Mouse (Mus musculus) hindbrain, embryonic 15.5 days (tissue): ENCODE data around the gene Nsd2. TPM values are rescaled to one million over a fixed set of nuclear protein-coding genes. Genes with fewer than 3 reads are reported as not detected.

Source experiments
- ATAC-seq: fragments of 200-750 bp; cut with Nextera tagmentation; 2 replicates; pipeline ENCODE4 v1.8.0; 2017; ENCODE audit warnings: low read depth, moderate number of reproducible peaks, moderate TSS enrichment; ENCODE audit not compliant: low FRiP score
- H3K27ac ChIP-seq: fragments of 300-500 bp; sonication (generic); replicated peaks from 2 replicates; pipeline ENCODE4 v1.5.1; 2015; ENCODE audit warnings: mild to moderate bottlenecking, inconsistent platforms
- H3K27me3 ChIP-seq: fragments of 300-500 bp; sonication (generic); 2 replicates; pipeline ENCODE4 v1.6.1; 2015; ENCODE audit warnings: control low read depth, inconsistent platforms
- H3K36me3 ChIP-seq: fragments of 300-500 bp; sonication (generic); 2 replicates; pipeline ENCODE4 v1.6.1; 2015; ENCODE audit warnings: control low read depth, inconsistent platforms
- H3K4me1 ChIP-seq: fragments of 300-500 bp; sonication (generic); replicated peaks from 2 replicates; pipeline ENCODE4 v1.6.1; 2015; ENCODE audit warnings: control low read depth, inconsistent platforms
- H3K4me2 ChIP-seq: fragments of 300-500 bp; sonication (generic); 2 replicates; pipeline ENCODE4 v1.6.1; 2015; ENCODE audit warnings: moderate library complexity, mild to moderate bottlenecking, inconsistent platforms
- H3K4me3 ChIP-seq: fragments of 300-500 bp; sonication (generic); 2 replicates; pipeline ENCODE4 v1.5.1; 2015; ENCODE audit warnings: mild to moderate bottlenecking, inconsistent platforms
- H3K9ac ChIP-seq: fragments of 300-500 bp; sonication (generic); 2 replicates; pipeline ENCODE4 v1.6.1; 2015; ENCODE audit warnings: inconsistent platforms
- H3K9me3 ChIP-seq: fragments of 300-500 bp; sonication (generic); 2 replicates; pipeline ENCODE4 v1.6.1; 2016; ENCODE audit warnings: control low read depth, inconsistent platforms
- WGBS: fragments of 180-500 bp; shearing (Covaris S2); methylation state at CpG from one replicate; pipeline ENCODE4 v1.1.7; 2015; 5-methylcytosine and 5-hydroxymethylcytosine counted together
- polyA plus RNA-seq: library from polyadenylated mRNA; unstranded; fragments of >200 nt; fragmentation: Nextera tagmentation; extraction: Ambion mirVana; gene quantifications from 2 replicates; pipeline ENCODE4 v1.2.1, GENCODE M21; 2015

Gene Nsd2
- polyA plus RNA-seq, 1 experiment from 2014 or later, result 67.4 TPM

DNA sequence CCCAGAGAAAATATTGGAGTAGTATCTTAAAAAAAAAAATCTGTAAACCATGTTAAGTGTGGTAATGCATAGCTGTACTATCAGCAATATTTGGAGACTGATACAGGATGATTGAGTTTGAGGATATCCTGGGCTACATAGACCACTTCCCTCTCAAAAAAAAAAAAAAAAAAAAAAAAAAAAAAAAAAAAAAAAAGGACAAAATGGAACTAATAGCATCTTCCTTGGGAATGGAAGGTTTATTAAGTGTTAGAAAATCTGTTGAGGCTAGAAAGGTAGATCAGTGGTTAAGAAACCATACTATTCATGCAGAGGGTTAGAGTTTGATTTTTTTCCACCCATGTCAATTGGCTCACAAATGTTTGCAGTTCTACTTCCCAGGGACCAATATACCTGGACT is 37.2 kb downstream of the Nsd2 start:
- H3K36me3 ChIP-seq, result peaks cover 60% of the 10 kb centered on the region

DNA sequence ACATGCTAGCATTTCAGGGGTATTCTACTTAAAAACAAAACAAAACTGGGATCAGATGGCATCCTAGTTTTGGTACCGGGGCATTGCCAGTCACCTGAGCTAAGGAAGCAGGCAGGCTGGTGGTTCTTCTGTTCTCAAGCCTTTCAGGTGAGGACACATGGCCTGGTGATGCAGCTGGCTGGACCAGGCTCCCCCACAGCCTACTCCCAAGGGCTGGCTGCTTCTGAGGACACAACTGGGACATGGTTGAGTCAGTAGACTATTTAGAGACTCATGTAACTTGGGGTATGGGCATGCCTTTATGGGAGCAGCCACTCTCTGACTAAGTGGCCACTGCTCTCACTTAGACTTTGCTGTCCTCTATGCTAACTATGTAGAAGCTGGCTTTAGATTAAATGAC is 54.9 kb downstream of the Nsd2 start:
- no peak overlapping the region for H3K4me2 ChIP-seq
- no peak overlapping the region for H3K27ac ChIP-seq
- WGBS, result 94% methylated on average over 1 of the region's 1 CpGs
- H3K4me3 ChIP-seq, result no peak overlapping the region
- no peak for ATAC-seq
- no peaks in the 10 kb centered on the region for H3K9me3 ChIP-seq
- peaks cover 55% of the 10 kb centered on the region for H3K36me3 ChIP-seq
- H3K27me3 ChIP-seq, result no peaks in the 10 kb centered on the region
- H3K4me1 ChIP-seq, result no peaks in the 10 kb centered on the region
- no peak overlapping the region for H3K9ac ChIP-seq

More for the DNA sequence above, 37.2 kb downstream of the Nsd2 start:
- Histone ChIP-seq H3K9ac (no peak overlapping the region), H3K9me3 (no peaks in the 10 kb centered on the region), H3K4me1 (no peaks in the 10 kb centered on the region), H3K27me3 (no peaks in the 10 kb centered on the region), H3K4me2 (no peak overlapping the region), H3K27ac (no peak overlapping the region), H3K4me3 (no peak overlapping the region)
- no peak for ATAC-seq

DNA sequence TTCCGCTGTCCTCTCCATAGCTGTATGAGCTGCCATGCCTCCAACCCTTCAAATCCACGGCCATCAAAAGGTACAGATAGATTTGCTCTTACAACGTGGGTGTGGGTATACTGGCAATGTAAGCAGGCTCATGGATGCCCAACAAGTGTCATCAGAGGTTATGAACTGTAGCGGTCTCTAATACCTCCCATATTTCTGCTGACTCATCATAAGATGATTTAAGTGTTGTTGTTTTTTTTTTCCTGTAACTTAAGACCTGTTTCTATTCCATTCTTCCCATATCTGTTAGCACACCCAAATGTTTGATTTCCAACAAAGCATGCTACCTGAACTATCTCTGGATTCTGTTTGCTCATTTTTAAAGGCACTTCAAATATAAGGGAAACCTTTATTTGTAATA is 60.6 kb downstream of the Nsd2 start:
- Histone ChIP-seq H3K4me1 (no peaks in the 10 kb centered on the region), H3K4me3 (no peak overlapping the region), H3K36me3 (peaks cover 85% of the 10 kb centered on the region), H3K4me2 (no peak overlapping the region), H3K9ac (no peak overlapping the region), H3K27me3 (no peaks in the 10 kb centered on the region), H3K27ac (no peak overlapping the region), H3K9me3 (no peaks in the 10 kb centered on the region)
- 99% methylated on average over 4 of the region's 4 CpGs for WGBS
- no peak for ATAC-seq

DNA sequence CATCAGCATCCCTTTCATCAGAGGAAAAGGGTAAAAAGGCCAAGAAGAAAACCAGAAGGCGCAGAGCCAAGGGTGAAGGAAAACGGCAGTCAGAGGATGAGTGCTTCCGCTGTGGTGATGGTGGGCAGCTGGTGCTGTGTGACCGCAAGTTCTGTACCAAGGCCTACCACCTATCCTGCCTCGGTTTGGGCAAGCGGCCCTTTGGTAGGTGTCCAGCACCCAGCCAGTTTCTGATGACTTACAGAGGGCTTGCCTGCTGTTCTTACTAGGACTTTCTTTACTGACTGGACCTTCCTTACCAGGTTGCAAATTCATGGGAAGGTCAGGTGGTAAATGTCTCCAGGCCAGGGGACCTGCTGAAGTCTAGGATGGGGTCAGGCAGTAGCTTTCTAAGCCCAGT is 72.9 kb downstream of the Nsd2 start:
- H3K4me1 ChIP-seq, result no peaks in the 10 kb centered on the region
- H3K9ac ChIP-seq, result no peak overlapping the region
- no peak overlapping the region for H3K4me2 ChIP-seq
- WGBS, result 96% methylated on average over 6 of the region's 6 CpGs
- no peak for ATAC-seq
- no peak overlapping the region for H3K4me3 ChIP-seq
- H3K27ac ChIP-seq, result no peak overlapping the region
- peaks cover 85% of the 10 kb centered on the region for H3K36me3 ChIP-seq
- no peaks in the 10 kb centered on the region for H3K27me3 ChIP-seq
- H3K9me3 ChIP-seq, result no peaks in the 10 kb centered on the region

DNA sequence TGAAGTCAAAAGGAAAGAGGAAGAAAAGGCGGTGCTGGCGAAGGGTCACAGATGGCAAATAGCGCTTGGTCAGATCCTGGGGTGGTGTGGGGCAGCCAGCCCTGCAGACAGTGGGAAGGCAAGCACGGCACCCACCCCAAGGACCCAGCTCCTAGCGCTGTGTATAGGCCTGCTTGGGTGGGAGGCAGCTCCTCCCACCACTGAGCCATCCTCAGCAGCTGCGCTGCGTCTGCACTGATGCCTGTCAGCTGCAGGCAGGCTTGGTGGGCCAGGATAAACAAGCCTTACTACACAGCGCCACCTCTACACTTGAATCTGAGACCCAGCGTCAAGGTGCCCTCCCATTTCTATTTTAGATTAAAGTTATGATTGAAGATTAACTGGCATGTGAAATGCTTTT is 74.6 kb downstream of the Nsd2 start:
- no peaks in the 10 kb centered on the region for H3K27me3 ChIP-seq
- peaks cover 88% of the 10 kb centered on the region for H3K36me3 ChIP-seq
- H3K4me1 ChIP-seq, result no peaks in the 10 kb centered on the region
- 89% methylated on average over 9 of the region's 9 CpGs for WGBS
- peak; percentile 61; the same call in 1 of the 2 replicates for ATAC-seq
- no peaks in the 10 kb centered on the region for H3K9me3 ChIP-seq
- no peak overlapping the region for H3K4me3 ChIP-seq
- H3K9ac ChIP-seq, result no peak overlapping the region
- no peak overlapping the region for H3K27ac ChIP-seq
- no peak overlapping the region for H3K4me2 ChIP-seq

DNA sequence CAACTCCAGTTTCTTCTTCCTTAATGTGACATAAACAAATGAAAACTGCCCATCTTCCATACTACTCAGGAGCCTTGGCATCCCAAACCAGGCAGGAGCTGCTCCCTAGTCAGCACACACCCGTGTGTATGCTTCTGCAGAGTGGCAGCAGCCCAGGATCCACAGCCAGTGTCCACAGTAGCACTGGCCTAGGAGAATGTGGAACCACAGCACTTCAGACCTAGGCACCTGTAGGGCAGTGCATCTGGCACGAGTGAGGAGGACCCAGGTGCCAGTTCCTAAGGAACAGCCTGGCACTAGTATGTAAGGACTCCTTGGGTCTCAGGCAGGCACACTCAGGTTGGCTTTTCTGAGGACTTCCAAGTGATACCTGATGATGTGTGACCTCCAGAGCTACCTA is 76.6 kb downstream of the Nsd2 start:
- WGBS, result 88% methylated on average over 2 of the region's 2 CpGs
- H3K27me3 ChIP-seq, result no peaks in the 10 kb centered on the region
- H3K4me1 ChIP-seq, result no peaks in the 10 kb centered on the region
- no peak overlapping the region for H3K27ac ChIP-seq
- H3K9ac ChIP-seq, result no peak overlapping the region
- ATAC-seq, result no peak
- peaks cover 92% of the 10 kb centered on the region for H3K36me3 ChIP-seq
- H3K4me3 ChIP-seq, result no peak overlapping the region
- no peaks in the 10 kb centered on the region for H3K9me3 ChIP-seq
- H3K4me2 ChIP-seq, result no peak overlapping the region

DNA sequence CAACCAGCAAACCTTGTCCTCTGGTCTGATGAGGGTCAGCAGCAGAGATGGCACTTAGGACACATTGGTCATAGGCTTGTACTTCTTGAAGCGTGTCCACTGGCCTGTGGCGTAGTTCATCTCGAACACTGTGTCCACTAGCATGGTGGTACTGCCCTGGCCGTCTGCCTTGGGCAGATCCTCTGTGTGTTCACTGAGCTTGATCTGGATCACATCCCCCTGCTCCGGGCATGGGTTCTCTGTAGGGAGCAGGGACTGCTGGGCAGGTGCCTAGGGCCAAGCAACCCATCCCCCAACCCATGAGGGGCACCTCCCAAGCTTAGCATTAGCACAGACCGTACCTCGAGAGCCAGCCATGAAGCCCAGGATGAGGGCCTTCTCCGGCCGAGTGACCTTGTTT is 78.1 kb downstream of the Nsd2 start:
- Histone ChIP-seq H3K9me3 (no peaks in the 10 kb centered on the region), H3K36me3 (peaks cover 88% of the 10 kb centered on the region), H3K27me3 (no peaks in the 10 kb centered on the region), H3K9ac (no peak overlapping the region), H3K4me2 (no peak overlapping the region), H3K4me1 (no peaks in the 10 kb centered on the region), H3K4me3 (no peak overlapping the region), H3K27ac (no peak overlapping the region)
- no peak for ATAC-seq
- WGBS, result 89% methylated on average over 9 of the region's 9 CpGs

DNA sequence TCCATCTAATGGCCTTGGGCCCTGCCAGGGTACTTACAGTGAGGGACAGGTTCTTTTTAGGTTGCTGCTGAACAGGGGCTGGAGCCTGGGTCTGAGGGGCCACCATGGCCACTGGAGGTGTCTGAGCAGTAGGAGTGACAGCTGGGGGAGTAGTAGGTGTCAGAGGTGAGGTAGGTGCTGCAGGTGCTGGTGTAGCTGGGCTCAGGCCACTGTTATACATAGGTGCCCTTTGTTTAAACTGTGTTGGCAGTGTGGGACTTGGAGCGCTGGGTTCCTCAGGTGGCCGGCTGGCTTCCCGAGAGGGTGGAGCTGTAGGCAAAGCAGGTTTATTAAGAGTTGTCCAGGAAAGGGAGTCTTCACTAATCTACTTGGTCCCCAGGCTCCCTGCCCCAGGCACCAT is 78.7 kb downstream of the Nsd2 start:
- H3K27me3 ChIP-seq, result no peaks in the 10 kb centered on the region
- H3K4me2 ChIP-seq, result no peak overlapping the region
- H3K36me3 ChIP-seq, result peaks cover 82% of the 10 kb centered on the region
- H3K9ac ChIP-seq, result no peak overlapping the region
- H3K4me1 ChIP-seq, result no peaks in the 10 kb centered on the region
- no peak overlapping the region for H3K27ac ChIP-seq
- H3K4me3 ChIP-seq, result no peak overlapping the region
- 87% methylated on average over 3 of the region's 3 CpGs for WGBS
- H3K9me3 ChIP-seq, result no peaks in the 10 kb centered on the region
- ATAC-seq, result no peak

DNA sequence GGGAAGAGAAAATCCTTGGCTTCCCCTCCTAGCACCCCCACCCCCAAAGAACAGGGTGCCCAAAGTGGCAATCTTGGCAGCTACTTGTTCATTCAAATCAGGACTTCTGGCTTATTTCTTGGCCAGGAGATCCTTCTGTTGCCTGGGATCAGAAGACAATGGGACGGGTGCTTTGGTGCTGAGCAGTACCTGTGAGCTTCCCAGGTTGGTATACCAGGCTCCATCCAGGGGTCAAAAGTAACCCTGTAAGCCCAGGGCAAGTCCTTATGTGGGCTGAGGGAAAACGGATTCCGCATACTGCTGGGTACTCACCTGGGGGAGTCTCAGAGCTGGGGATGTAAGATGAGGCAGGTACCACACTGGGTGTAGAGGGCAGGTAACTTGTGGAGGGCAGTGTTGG is 79.6 kb downstream of the Nsd2 start:
- ATAC-seq, result no peak
- WGBS, result 89% methylated on average over 3 of the region's 3 CpGs

DNA sequence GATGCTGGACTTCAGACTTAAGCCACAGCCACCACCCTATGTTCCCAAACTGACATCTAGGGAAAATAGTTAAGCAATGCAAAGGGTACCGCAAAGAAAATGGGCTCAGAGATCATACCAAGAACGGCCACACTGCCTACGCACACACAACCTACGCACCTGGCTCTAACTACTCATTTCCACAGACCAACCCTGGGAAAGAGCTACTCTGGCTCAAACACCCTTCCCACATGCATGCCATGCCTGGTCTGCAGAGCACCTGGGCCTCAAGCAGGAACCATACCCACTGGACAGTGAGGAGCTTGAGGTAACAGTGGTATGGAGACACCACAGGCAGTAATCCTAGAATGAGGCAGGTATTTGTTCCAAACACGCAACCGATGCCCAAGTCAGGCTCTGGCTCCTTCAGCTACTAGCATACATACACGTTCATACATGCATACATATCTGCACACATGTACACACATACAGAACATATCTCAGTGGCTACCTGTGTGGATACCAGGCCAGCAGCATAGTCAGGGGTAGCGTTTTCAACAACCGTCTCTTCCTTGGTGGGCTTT is 80.3 kb downstream of the Nsd2 start:
- Histone ChIP-seq H3K36me3 (peaks cover 67% of the 10 kb centered on the region), H3K4me2 (no peak overlapping the region), H3K27me3 (no peaks in the 10 kb centered on the region), H3K4me3 (no peak overlapping the region), H3K9ac (no peak overlapping the region), H3K27ac (no peak overlapping the region), H3K4me1 (no peaks in the 10 kb centered on the region), H3K9me3 (no peaks in the 10 kb centered on the region)
- no peak; the same call in 1 of the 2 replicates for ATAC-seq
- 95% methylated on average over 9 of the region's 9 CpGs for WGBS

More for the DNA sequence above, 79.6 kb downstream of the Nsd2 start:
- Histone ChIP-seq H3K27ac (no peak overlapping the region), H3K36me3 (peaks cover 74% of the 10 kb centered on the region), H3K27me3 (no peaks in the 10 kb centered on the region), H3K9me3 (no peaks in the 10 kb centered on the region), H3K4me3 (no peak overlapping the region), H3K9ac (no peak overlapping the region), H3K4me1 (no peaks in the 10 kb centered on the region), H3K4me2 (no peak overlapping the region)

DNA sequence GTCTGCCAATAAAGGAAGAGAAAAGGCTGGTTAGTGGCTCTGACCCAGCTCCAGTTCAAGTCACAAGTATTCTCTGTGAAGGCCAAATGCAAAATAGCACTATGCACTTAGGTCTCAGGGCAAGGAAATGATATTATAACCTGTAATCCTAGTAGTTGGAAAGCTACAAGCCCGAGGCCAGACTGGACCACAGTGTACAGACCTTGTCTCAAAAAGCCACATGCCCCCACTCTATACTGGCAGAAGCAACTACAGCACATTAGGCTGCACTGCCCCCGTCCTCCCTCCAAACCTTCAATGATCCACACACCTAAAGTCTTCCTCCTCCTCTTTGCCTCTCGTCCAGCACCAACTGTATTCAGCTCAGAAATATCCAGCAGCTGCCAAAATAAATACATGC is 80.8 kb downstream of the Nsd2 start:
- no peaks in the 10 kb centered on the region for H3K4me1 ChIP-seq
- no peak overlapping the region for H3K4me2 ChIP-seq
- WGBS, result 93% methylated on average over 3 of the region's 3 CpGs
- ATAC-seq, result no peak
- H3K36me3 ChIP-seq, result peaks cover 62% of the 10 kb centered on the region
- no peak overlapping the region for H3K4me3 ChIP-seq
- no peaks in the 10 kb centered on the region for H3K9me3 ChIP-seq
- no peaks in the 10 kb centered on the region for H3K27me3 ChIP-seq
- H3K27ac ChIP-seq, result no peak overlapping the region
- H3K9ac ChIP-seq, result no peak overlapping the region

DNA sequence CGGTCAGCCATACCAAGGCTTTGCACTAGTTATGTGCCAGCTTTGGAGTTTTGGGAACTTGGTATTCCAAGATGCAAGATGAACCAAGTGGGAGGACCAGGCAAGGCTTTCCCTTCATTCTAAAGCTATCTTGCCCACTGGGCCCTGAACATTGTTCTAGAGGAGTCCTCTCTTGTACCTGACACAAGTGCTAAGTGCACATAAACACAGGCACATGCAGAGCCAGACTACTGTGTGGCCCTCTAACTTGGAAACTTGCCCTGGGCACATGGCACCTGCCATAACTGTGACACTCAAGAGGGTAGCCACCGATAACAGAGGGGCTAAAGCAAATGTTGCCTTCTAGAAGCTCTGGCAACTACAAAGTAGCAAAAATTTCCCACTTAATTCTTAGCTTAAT is 82.2 kb downstream of the Nsd2 start:
- Histone ChIP-seq H3K4me1 (no peaks in the 10 kb centered on the region), H3K9ac (no peak overlapping the region), H3K4me2 (no peak overlapping the region), H3K36me3 (peaks cover 53% of the 10 kb centered on the region), H3K4me3 (no peak overlapping the region), H3K27ac (no peak overlapping the region), H3K27me3 (no peaks in the 10 kb centered on the region), H3K9me3 (no peaks in the 10 kb centered on the region)
- WGBS, result 92% methylated on average over 2 of the region's 2 CpGs
- no peak for ATAC-seq

DNA sequence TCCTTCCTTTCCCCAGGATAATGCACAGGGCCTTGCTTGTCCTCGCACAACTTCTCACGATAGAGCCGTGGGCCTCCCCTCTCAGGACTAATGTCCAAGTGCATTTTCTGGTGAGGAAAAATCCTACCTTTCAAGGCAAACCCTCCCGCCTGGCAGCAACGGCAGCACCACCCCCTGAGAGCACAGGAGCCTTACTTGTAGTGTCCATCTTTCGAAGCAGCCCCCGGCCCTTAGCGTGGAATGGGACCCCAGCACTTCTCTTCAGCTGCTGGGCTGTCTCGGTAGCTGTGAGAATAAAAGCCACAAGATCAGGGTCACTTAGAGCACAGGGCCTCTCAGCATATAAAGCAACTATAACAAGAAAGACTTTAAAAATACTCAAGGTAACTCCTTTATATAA is 82.7 kb downstream of the Nsd2 start:
- H3K36me3 ChIP-seq, result peaks cover 49% of the 10 kb centered on the region
- H3K4me1 ChIP-seq, result no peaks in the 10 kb centered on the region

More for the DNA sequence above, 82.7 kb downstream of the Nsd2 start:
- no peak overlapping the region for H3K27ac ChIP-seq
- no peak for ATAC-seq
- no peak overlapping the region for H3K9ac ChIP-seq
- no peaks in the 10 kb centered on the region for H3K9me3 ChIP-seq
- no peak overlapping the region for H3K4me2 ChIP-seq
- 89% methylated on average over 9 of the region's 9 CpGs for WGBS
- no peaks in the 10 kb centered on the region for H3K27me3 ChIP-seq
- no peak overlapping the region for H3K4me3 ChIP-seq
